ENCODE assay signal across 19 mouse cellular contexts in the genomic region with DNA sequence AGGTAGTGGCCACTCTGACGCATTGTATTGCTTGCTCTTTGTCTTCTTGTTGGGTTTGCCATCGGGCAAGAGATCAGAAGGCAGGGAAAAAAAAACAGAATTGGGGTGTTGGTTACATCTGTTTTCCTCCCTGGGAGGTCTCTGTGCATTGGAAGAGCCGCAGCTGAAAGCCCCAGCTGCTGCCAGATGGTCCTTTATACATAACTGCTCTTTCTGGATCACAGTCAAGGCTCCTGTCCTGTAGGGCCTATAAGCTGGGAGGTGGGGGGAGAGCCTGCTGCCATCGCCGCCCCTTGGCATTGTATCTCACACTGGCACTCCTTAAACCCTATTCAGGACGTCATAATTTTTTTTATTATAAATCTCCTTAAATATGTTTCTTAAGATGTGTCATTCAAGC.
DNase-seq lines count a peak whose midpoint lies in the region; ATAC-seq lines count a peak whose summit lies in the region.
"Had no signal": no experiment of that assay in that cellular context is flagged by ENCODE, and none has a peak within 500 bp of the region (broad histone marks: within the 10 kb centered on the region; RNA-seq: fewer than 3 reads in every experiment).

No protein-coding gene starts in this region.

- H3K9me3 ChIP-seq in hindbrain, embryonic 13.5 days, result no peaks in the 10 kb centered on the region
- H3K9me3 ChIP-seq in hindbrain, embryonic 10.5 days, result no peaks in the 10 kb centered on the region
- H3K9me3 ChIP-seq in midbrain, embryonic 10.5 days (replicated peaks), result no peaks in the 10 kb centered on the region
- no peaks in the 10 kb centered on the region for H3K9me3 ChIP-seq in midbrain, embryonic 16.5 days (replicated peaks; ENCODE audit: control insufficient read depth, low read length, poor library complexity, severe bottlenecking)
- no peaks in the 10 kb centered on the region for H3K9me3 ChIP-seq in embryonic facial prominence, embryonic 10.5 days
- no peaks in the 10 kb centered on the region for H3K9me3 ChIP-seq in midbrain, embryonic 15.5 days
- H3K9me3 ChIP-seq: embryonic facial prominence, embryonic 13.5 days; stomach, embryonic 15.5 days had no signal

- H3K9ac ChIP-seq in hindbrain, embryonic 13.5 days, result no peak overlapping the region
- H3K9ac ChIP-seq in midbrain, embryonic 16.5 days (ENCODE audit: low read depth, low read length), result no peak overlapping the region
- no peak overlapping the region for H3K9ac ChIP-seq in midbrain, embryonic 15.5 days
- H3K9ac ChIP-seq: embryonic facial prominence, embryonic 13.5 days; stomach, embryonic 15.5 days had no signal

- no peaks in the 10 kb centered on the region for H3K27me3 ChIP-seq in hindbrain, embryonic 13.5 days
- no peaks in the 10 kb centered on the region for H3K27me3 ChIP-seq in hindbrain, embryonic 10.5 days (ENCODE audit: insufficient read depth, poor library complexity, severe bottlenecking)
- H3K27me3 ChIP-seq in midbrain, embryonic 10.5 days (ENCODE audit: low read depth, poor library complexity, severe bottlenecking), result no peaks in the 10 kb centered on the region
- H3K27me3 ChIP-seq in midbrain, embryonic 16.5 days (ENCODE audit: control insufficient read depth, insufficient read depth, low read depth, low read length), result no peaks in the 10 kb centered on the region
- no peaks in the 10 kb centered on the region for H3K27me3 ChIP-seq in embryonic facial prominence, embryonic 10.5 days (replicated peaks; ENCODE audit: low read depth, poor library complexity, severe bottlenecking)
- no peaks in the 10 kb centered on the region for H3K27me3 ChIP-seq in midbrain, embryonic 15.5 days (replicated peaks)
- H3K27me3 ChIP-seq: embryonic facial prominence, embryonic 13.5 days; stomach, embryonic 15.5 days had no signal

- H3K4me2 ChIP-seq in hindbrain, embryonic 13.5 days, result no peak overlapping the region
- no peak overlapping the region for H3K4me2 ChIP-seq in midbrain, embryonic 16.5 days (ENCODE audit: low read length)
- no peak overlapping the region for H3K4me2 ChIP-seq in midbrain, embryonic 15.5 days
- H3K4me2 ChIP-seq: embryonic facial prominence, embryonic 13.5 days; heart, embryonic 11.5 days; stomach, embryonic 15.5 days had no signal

- no peak overlapping the region for H3K27ac ChIP-seq in hindbrain, embryonic 13.5 days
- H3K27ac ChIP-seq in hindbrain, embryonic 10.5 days, result no peak overlapping the region
- H3K27ac ChIP-seq in midbrain, embryonic 10.5 days (replicated peaks), result 0 out of 2 replicates have a peak overlapping the region, but pooled peaks have one; percentile 33
- H3K27ac ChIP-seq in midbrain, embryonic 16.5 days (ENCODE audit: low read length), result no peak overlapping the region
- 0 out of 2 replicates have a peak overlapping the region, but pooled peaks have one; percentile 19 for H3K27ac ChIP-seq in embryonic facial prominence, embryonic 10.5 days (replicated peaks)
- H3K27ac ChIP-seq in midbrain, embryonic 15.5 days, result no peak overlapping the region
- H3K27ac ChIP-seq: embryonic facial prominence, embryonic 13.5 days; kidney, postnatal 0 days; stomach, embryonic 15.5 days had no signal

- H3K4me1 ChIP-seq in hindbrain, embryonic 13.5 days (replicated peaks), result no peaks in the 10 kb centered on the region
- H3K4me1 ChIP-seq in hindbrain, embryonic 10.5 days (replicated peaks), result peaks cover 10% of the 10 kb centered on the region
- H3K4me1 ChIP-seq in midbrain, embryonic 10.5 days, result peaks cover 4% of the 10 kb centered on the region
- H3K4me1 ChIP-seq in midbrain, embryonic 16.5 days (ENCODE audit: control insufficient read depth, insufficient read depth, low read length), result no peaks in the 10 kb centered on the region
- H3K4me1 ChIP-seq in embryonic facial prominence, embryonic 10.5 days, result peaks cover 9% of the 10 kb centered on the region
- H3K4me1 ChIP-seq in midbrain, embryonic 15.5 days, result no peaks in the 10 kb centered on the region
- H3K4me1 ChIP-seq: stomach, embryonic 15.5 days had no signal

- WGBS in hindbrain, embryonic 13.5 days, result 34% methylated on average over 6 of the region's 6 CpGs
- WGBS in hindbrain, embryonic 10.5 days, result 70% methylated on average over 6 of the region's 6 CpGs
- WGBS in midbrain, embryonic 10.5 days, result 75% methylated on average over 6 of the region's 6 CpGs
- 41% methylated on average over 6 of the region's 6 CpGs for WGBS in midbrain, embryonic 16.5 days
- WGBS in embryonic facial prominence, embryonic 10.5 days, result 71% methylated on average over 6 of the region's 6 CpGs
- WGBS in midbrain, embryonic 15.5 days, result 34% methylated on average over 6 of the region's 6 CpGs

- H3K36me3 ChIP-seq in hindbrain, embryonic 13.5 days, result no peaks in the 10 kb centered on the region
- no peaks in the 10 kb centered on the region for H3K36me3 ChIP-seq in hindbrain, embryonic 10.5 days
- no peaks in the 10 kb centered on the region for H3K36me3 ChIP-seq in midbrain, embryonic 10.5 days
- no peaks in the 10 kb centered on the region for H3K36me3 ChIP-seq in midbrain, embryonic 16.5 days (ENCODE audit: control insufficient read depth, insufficient read depth, low read length)
- no peaks in the 10 kb centered on the region for H3K36me3 ChIP-seq in embryonic facial prominence, embryonic 10.5 days (replicated peaks)
- no peaks in the 10 kb centered on the region for H3K36me3 ChIP-seq in midbrain, embryonic 15.5 days (replicated peaks)
- H3K36me3 ChIP-seq: embryonic facial prominence, embryonic 13.5 days; stomach, embryonic 15.5 days had no signal

- no peak overlapping the region for H3K4me3 ChIP-seq in hindbrain, embryonic 13.5 days
- H3K4me3 ChIP-seq in hindbrain, embryonic 10.5 days, result no peak overlapping the region
- H3K4me3 ChIP-seq in midbrain, embryonic 10.5 days, result no peak overlapping the region
- H3K4me3 ChIP-seq in midbrain, embryonic 16.5 days (ENCODE audit: low read depth, low read length), result no peak overlapping the region
- no peak overlapping the region for H3K4me3 ChIP-seq in embryonic facial prominence, embryonic 10.5 days
- no peak overlapping the region for H3K4me3 ChIP-seq in midbrain, embryonic 15.5 days
- H3K4me3 ChIP-seq: embryonic facial prominence, embryonic 13.5 days; stomach, embryonic 15.5 days had no signal

- ATAC-seq in hindbrain, embryonic 13.5 days (ENCODE audit: low FRiP score), result peak; percentile 57; the same call in 1 of the 2 replicates
- ATAC-seq in midbrain, embryonic 16.5 days, result no peak
- ATAC-seq in midbrain, embryonic 15.5 days (replicated peaks), result 0 out of 2 replicates have a peak, but pooled peaks have one; percentile 42

- DNase-seq in hindbrain, embryonic 10.5 days (ENCODE audit: low spot score), result no peak
- no peak for DNase-seq in midbrain, embryonic 10.5 days (ENCODE audit: low spot score)
- DNase-seq in embryonic facial prominence, embryonic 10.5 days (ENCODE audit: low spot score), result no peak
- DNase-seq in cerebellum, adult 11-12 months, result no peak
- DNase-seq: adrenal gland, postnatal 36 days; B cell, adult 2 months; cerebellum, adult 8-10 months; heart, postnatal 10 days; kidney, adult 18-20 months; liver; thymus, adult 18-20 months; thymus, postnatal 4 days had no signal

Comparison
In these comparisons a context has a peak if more than half of its experiments do, and no peak if none do; other contexts are left out.
1. H3K27ac ChIP-seq: peak in midbrain, embryonic 10.5 days (single experiment) and embryonic facial prominence, embryonic 10.5 days (single experiment); none in hindbrain, embryonic 13.5 days (single experiment), hindbrain, embryonic 10.5 days (single experiment), midbrain, embryonic 16.5 days (single experiment) and midbrain, embryonic 15.5 days (single experiment).